Mouse (Mus musculus) ES-Bruce4 (cell line): ENCODE data around the gene Ghrl.

Experiments used
- CTCF ChIP-seq: IDR thresholded peaks from one replicate; pipeline ENCODE4 v1.8.1; 2011; ENCODE audit warnings: low read depth, low read length
- EP300 ChIP-seq: IDR thresholded peaks from 2 replicates; pipeline ENCODE4 v1.6.1; 2011; ENCODE audit warnings: low read depth, low read length; ENCODE audit not compliant: insufficient read depth
- POLR2A ChIP-seq: IDR thresholded peaks from one replicate; pipeline ENCODE4 v1.8.1; 2011; ENCODE audit warnings: low read length; ENCODE audit not compliant: insufficient read depth

- TF ChIP-seq CTCF (no peak), POLR2A (no peak), EP300 (no peak)
Measured at GRCm38 (mm10) chr6:113737318-113738046, 17.8 kb upstream of the Ghrl start.
